Mouse (Mus musculus): ENCODE data around the gene Napsa.

Gene Napsa

DNA sequence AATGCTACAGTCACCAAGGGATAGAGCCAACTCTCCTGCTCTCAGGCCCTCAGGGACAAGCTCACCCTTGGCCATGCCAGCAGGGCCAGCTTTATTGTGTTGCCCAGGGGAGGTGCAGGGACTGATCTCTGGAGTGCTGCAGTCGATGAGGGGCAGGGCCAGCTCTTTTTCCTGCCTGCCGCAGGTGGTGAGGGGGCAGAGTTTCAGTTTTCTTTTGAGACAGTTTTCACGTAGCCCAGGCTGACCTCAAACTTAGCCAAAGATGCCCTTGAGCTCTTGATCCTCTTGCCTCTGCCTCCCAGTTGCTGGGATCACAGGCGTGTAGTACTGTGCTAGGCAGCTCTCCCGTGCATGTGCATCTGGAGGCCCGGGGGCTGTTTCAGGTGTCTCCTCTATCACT, 1.2 kb upstream of the Napsa start:
- no peak for DNase-seq (ENCODE audit: low spot score in 2 of 2)

- DNase-seq (ENCODE audit: low spot score in 2 of 2) = no peak
These were observed 369 bp upstream of the Napsa start for GRCm38 (mm10) chr7:44571811-44572210.

GRCm38 (mm10) chr7:44572956-44573484, 840 bp downstream of the Napsa start:
- DNase-seq (ENCODE audit: low spot score in 2 of 2) = no peak

GRCm38 (mm10) chr7:44576333-44576844, 4.2 kb downstream of the Napsa start:
- no peak for DNase-seq (ENCODE audit: low spot score in 2 of 2)

DNA sequence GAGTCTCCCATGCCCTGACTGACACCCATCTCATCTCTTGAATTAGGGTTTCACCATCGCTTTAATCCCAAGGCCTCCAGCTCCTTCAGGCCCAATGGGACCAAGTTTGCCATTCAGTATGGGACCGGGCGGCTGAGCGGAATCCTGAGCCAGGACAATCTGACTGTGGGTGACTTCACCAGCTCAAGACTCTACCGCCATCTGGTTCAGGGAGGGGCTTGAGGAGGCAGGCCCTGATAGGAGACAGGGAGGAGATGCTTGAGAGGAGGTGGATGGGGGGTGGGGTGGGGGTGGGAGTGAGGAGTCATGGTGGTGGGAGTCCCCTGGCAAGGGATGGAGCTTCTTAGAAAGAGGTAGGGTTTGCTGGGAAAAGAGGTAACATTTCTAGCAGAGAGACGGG, 9.5 kb downstream of the Napsa start:
- no peak for DNase-seq (ENCODE audit: low spot score in 2 of 2)

GRCm38 (mm10) chr7:44582709-44583108, 10.5 kb downstream of the Napsa start:
- no peak for DNase-seq (ENCODE audit: low spot score in 2 of 2)

- DNase-seq (ENCODE audit: low spot score in 2 of 2) = no peak
These were observed 11.0 kb downstream of the Napsa start for GRCm38 (mm10) chr7:44583146-44583545.

DNA sequence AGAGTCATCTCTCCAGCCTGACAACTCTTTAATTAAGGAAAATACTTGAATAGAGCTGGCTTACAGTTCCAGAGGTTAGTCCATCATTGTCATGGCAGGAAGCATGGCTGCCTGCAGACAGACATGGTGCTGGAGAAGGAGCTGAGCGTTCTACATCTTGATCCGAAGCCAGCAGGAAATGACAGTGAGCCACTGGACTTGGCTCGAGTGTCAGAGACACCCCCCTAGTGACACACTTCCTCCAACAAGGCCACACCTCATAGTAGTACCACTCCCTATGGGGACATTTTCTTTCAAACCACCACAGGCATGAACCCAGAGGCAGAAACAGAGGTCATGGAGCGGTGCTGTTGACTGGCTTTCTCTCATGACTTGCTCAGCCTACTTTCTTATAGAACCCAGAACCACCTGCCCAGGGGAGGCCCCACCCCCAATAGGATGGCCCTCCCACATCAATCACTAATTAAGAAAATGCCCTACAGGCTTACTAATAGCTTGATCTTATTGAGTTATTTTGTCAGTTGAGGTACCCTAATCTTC, 12.2 kb downstream of the Napsa start:
- no peak for DNase-seq (ENCODE audit: low spot score in 2 of 2)

DNA sequence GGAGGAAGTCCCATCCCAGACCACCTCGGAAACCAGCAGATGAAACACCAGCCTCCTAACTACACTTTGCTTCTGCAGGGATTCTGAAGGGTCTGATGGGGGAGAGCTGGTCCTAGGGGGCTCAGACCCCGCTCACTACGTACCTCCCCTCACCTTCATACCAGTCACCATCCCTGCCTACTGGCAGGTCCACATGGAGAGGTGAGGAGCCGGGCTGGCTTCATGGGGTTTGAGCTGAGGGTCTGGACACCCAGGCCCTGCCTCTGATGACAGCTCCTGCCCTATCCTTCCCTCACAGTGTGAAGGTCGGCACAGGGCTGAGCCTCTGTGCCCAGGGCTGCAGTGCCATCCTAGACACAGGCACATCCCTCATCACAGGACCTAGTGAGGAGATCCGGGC, 12.7 kb downstream of the Napsa start:
- DNase-seq (ENCODE audit: low spot score in 2 of 2) = no peak

DNA sequence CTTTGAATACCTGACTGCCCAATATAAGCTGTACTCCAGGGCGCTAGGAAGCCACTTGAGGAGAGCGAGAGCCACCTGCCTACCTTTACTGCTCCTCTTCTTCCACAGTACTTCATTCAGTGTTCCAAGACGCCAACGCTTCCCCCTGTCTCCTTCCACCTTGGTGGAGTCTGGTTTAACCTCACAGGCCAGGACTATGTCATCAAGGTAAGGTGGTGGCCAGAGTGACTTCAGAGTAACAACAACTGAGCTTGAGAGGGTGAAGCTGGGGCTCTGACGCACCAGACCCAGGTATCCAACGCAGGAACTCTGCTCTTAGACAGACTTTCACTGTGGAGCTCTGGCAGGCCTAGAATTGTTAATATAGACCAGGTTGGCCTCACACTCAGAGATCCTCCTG, 13.4 kb downstream of the Napsa start:
- DNase-seq (ENCODE audit: low spot score in 2 of 2) = no peak

DNA sequence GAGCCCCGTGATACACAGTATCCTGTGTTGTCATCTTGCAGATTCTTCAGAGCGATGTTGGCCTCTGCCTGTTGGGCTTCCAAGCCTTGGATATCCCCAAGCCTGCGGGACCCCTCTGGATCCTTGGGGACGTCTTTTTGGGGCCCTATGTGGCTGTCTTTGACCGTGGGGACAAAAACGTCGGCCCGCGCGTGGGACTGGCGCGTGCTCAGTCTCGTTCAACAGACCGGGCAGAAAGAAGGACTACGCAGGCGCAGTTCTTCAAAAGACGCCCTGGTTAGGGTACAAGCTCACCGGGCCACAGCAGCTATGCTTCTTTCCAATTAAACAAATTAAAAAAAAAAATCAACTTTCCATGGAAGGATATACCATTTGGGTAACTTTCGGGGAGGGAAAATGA, 14.3 kb downstream of the Napsa start:
- no peak for DNase-seq (ENCODE audit: low spot score in 2 of 2)

GRCm38 (mm10) chr7:44586930-44587329, 14.8 kb downstream of the Napsa start:
- DNase-seq (ENCODE audit: low spot score in 2 of 2) = no peak

- DNase-seq (ENCODE audit: low spot score in 2 of 2) = no peak
These were observed 15.5 kb downstream of the Napsa start for GRCm38 (mm10) chr7:44587676-44588075.

GRCm38 (mm10) chr7:44588338-44588737, 16.2 kb downstream of the Napsa start:
- DNase-seq (ENCODE audit: low spot score in 2 of 2) = no peak

DNA sequence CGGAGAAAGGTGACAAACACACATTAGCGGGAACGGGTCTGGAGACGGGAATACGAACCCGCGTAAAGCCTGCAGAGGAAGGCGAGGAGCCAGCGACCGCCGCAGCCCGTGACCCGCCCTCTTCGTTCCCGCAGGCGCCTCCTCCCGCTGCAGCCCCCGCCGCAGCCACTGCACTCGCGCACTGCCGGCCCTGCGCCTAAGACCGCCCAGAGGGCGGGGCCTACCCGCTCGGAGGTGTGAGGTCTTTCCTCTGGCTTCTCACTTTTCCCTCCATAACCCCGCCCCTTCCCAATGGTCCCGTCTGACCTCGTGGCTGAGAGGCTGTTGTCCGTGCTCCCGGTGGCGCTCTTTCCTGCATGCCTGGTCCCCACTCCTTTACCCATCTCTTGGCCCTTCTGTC, 17.0 kb downstream of the Napsa start:
- DNase-seq (ENCODE audit: low spot score in 2 of 2) = peak; percentile 32 to 44

- no peak for DNase-seq (ENCODE audit: low spot score in 2 of 2)
These were observed 17.8 kb downstream of the Napsa start for GRCm38 (mm10) chr7:44589946-44590345.

DNA sequence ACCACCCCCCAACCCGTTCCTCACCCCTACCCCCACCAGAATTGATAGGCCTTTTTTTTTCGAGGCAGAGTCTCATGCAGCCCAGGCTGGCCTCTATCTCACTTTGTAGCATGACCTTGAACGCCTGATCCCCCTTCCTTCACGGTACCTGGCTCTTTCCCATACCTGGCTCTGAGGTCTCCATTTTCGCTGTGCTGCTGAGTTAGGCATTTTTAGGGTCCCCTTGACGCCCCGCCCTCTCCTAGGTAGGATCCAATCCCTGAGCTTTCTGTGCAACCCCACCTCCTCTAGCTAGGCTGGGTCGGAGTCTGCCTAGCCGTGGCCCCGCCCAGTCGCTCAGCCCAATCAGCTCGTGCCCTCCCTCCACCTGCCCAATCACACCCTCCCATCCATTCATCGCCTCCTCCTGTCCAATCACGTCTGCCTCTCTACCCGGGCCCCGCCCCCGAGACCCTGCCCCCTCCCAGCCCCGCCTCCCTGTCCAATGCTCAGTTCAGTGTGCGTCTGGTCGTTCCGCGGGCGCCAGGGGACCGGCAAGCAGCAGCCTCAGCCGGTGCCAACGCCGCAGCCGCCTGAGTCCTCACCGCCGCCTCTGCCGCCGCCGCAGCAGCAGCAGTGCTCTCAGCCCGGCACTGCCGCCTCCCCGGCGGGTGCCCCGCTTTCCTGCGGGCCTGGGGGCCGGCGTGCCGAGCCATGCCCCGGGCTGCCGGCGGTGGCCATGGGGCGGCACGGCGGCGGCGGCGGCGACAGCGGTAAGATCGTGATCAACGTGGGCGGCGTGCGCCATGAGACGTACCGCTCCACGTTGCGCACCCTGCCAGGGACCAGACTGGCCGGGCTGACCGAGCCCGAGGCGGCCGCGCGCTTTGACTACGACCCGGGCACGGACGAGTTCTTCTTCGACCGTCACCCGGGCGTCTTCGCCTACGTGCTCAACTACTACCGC, 18.5 kb downstream of the Napsa start, which contains the start of gene Kcnc3:
Gene Kcnc3, plus strand, starts transcription at position 263 of the 946 bp plus-strand sequence.
- DNase-seq (ENCODE audit: low spot score in 2 of 2) = peak; percentile 61 to 78

GRCm38 (mm10) chr7:44591348-44592116, 19.4 kb downstream of the Napsa start:
- no peak for DNase-seq (ENCODE audit: low spot score in 2 of 2)

GRCm38 (mm10) chr7:44593051-44593450, 20.9 kb downstream of the Napsa start:
- DNase-seq (ENCODE audit: low spot score in 2 of 2) = no peak

GRCm38 (mm10) chr7:44593775-44594174, 21.6 kb downstream of the Napsa start:
- peak; percentile 45 to 69 for DNase-seq (ENCODE audit: low spot score in 2 of 2)

DNA sequence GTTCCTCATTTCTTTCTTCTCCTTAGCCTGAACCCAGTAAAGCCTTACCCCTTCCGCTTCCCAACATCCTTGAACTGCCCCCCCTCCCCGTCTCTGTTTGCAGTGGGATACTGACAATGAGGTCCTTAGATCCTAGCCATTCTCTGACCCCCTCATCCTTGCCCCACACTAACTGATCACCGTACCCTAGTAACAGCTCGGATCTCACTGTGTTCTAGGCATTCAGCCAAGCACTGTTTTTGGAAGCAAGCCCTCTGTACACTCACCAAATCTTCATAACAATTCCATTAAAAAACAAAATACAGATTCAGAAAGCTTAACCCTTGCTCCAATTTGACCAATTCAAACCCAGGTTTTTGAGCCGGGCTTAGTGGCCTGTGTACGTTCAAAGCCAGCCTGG, 22.1 kb downstream of the Napsa start:
- DNase-seq (ENCODE audit: low spot score in 2 of 2) = no peak

- DNase-seq (ENCODE audit: low spot score in 2 of 2) = no peak
These were observed 23.0 kb downstream of the Napsa start for GRCm38 (mm10) chr7:44595131-44595561.
